Mouse (Mus musculus) CH12.LX (cell line): ENCODE measurements around the gene Ttc36. TPM values are rescaled to one million over a fixed set of nuclear protein-coding genes. Genes with fewer than 3 reads are reported as not detected.
A peak's percentile ranks its signal among the peaks of the same experiment; 100 is the strongest.

Experiments
- DNase-seq: peaks from one replicate; pipeline ENCODE4 v3.0.0-alpha.2; 2013; ENCODE audit errors: extremely low read depth
- H3K27ac ChIP-seq: 2 replicates; pipeline ENCODE4 v1.5.1; 2012; ENCODE audit warnings: low read depth, mild to moderate bottlenecking, control low read depth, moderate library complexity; ENCODE audit not compliant: insufficient read depth
- H3K27me3 ChIP-seq: replicated peaks from 2 replicates; pipeline ENCODE3; 2012; ENCODE audit warnings: inconsistent platforms
- H3K36me3 ChIP-seq, 2 experiments: replicated peaks in 1 of 2; 2 replicates each; pipeline versions ENCODE3 to v1.6.1; 2012; ENCODE audit warnings: inconsistent platforms in 1 of 2, low read length in 1 of 2, mild to moderate bottlenecking in 1 of 2, mixed read lengths in 1 of 2, moderate library complexity in 1 of 2; ENCODE audit not compliant: control insufficient read depth in 1 of 2, insufficient read depth in 1 of 2
- H3K4me1 ChIP-seq, 2 experiments: 2 replicates each; pipeline ENCODE4 v1.6.1; 2012; ENCODE audit warnings: inconsistent platforms in 1 of 2, moderate library complexity in 1 of 2; ENCODE audit not compliant: insufficient read depth in 2 of 2, control insufficient read depth in 1 of 2
- H3K4me2 ChIP-seq: 2 replicates; pipeline ENCODE4 v1.6.1; 2012; ENCODE audit warnings: low read depth, mild to moderate bottlenecking, control low read depth; ENCODE audit not compliant: poor library complexity, insufficient read depth, severe bottlenecking
- H3K4me3 ChIP-seq, 3 experiments: fragments of 150-350 bp in 1 of 3; sonication (generic) in 1 of 3; replicated peaks in 1 of 3; 2 replicates each; pipeline versions ENCODE3 to v1.5.1; 2011 to 2012; ENCODE audit warnings: low read depth in 2 of 3, low read length in 2 of 3, mild to moderate bottlenecking in 2 of 3, moderate library complexity in 2 of 3, control low read depth in 1 of 3, improper control_type of control experiment in 1 of 3, inconsistent platforms in 1 of 3, mixed read lengths in 1 of 3; ENCODE audit not compliant: poor library complexity in 1 of 3
- H3K79me2 ChIP-seq: replicated peaks from 2 replicates; pipeline ENCODE4 v1.6.1; 2012; ENCODE audit warnings: mild to moderate bottlenecking, moderate library complexity; ENCODE audit not compliant: control insufficient read depth, poor library complexity, insufficient read depth, severe bottlenecking; ENCODE audit errors: extremely low read depth
- H3K9ac ChIP-seq: 2 replicates; pipeline ENCODE4 v1.6.1; 2012; ENCODE audit warnings: low read depth, mild to moderate bottlenecking, control low read depth, moderate library complexity; ENCODE audit not compliant: insufficient read depth
- H3K9me3 ChIP-seq: replicated peaks from 2 replicates; pipeline ENCODE3; 2012; ENCODE audit warnings: low read length, inconsistent platforms, mixed read lengths
- GABPA ChIP-seq: IDR thresholded peaks from 2 replicates; pipeline ENCODE4 v1.6.1; 2012; ENCODE audit warnings: low read depth, low read length, improper control_type of control experiment, inconsistent platforms; ENCODE audit not compliant: insufficient replicate concordance
- USF1 ChIP-seq: IDR thresholded peaks from 2 replicates; pipeline ENCODE4 v1.6.1; 2014; ENCODE audit warnings: low read depth, mild to moderate bottlenecking, inconsistent platforms, low read length, improper control_type of control experiment
- ZNF384 ChIP-seq: IDR thresholded peaks from 2 replicates; pipeline ENCODE4 v1.6.1; 2012; ENCODE audit warnings: low read depth, low read length, improper control_type of control experiment, inconsistent platforms
- dilution Hi-C: fragments of 300-500 bp; cut with MboI; formaldehyde crosslinking; loops from 2 replicates; pipeline ENCODE4 v1.14.3; 2020; ENCODE audit warnings: low sequenced_read_pairs; ENCODE audit not compliant: extremely low pct_unique_long_range_greater_than_20kb, extremely low pct_ligation_motif_present
- in situ Hi-C: fragments of 300-500 bp; cut with MboI; formaldehyde crosslinking; loops from 3 replicates; pipeline ENCODE4 v1.14.3; 2019; ENCODE audit warnings: low sequenced_read_pairs, low pct_ligation_motif_present, low pct_unique_long_range_greater_than_20kb, mixed read lengths
- polyA plus RNA-seq: library from polyadenylated mRNA; unstranded; fragments of >175 nt; gene quantifications from 2 replicates; pipeline ENCODE4 v1.2.1, GENCODE M21; 2012; ENCODE audit warnings: low read depth; ENCODE audit not compliant: insufficient read length
- total RNA-seq, 2 experiments: library from RNA; depleted of rRNA; stranded (reverse); fragments of 300-350 nt in 1 of 2; fragments of >200 nt in 1 of 2; gene quantifications; 2 replicates each; pipeline ENCODE4 v1.2.3; 2012 to 2014

Ttc36 gene
- total and polyA plus RNA-seq, 3 experiments: 0.51 to 0.68 TPM; not detected in 1

GRCm38 (mm10) chr9:44760873-44761272, 42.0 kb downstream of the Ttc36 start:
- H3K79me2 ChIP-seq: peaks cover 81% of the 10 kb centered on the region
- H3K36me3 ChIP-seq: peaks cover 20 to 65% of the 10 kb centered on the region in 2 experiments
- peaks cover 2 to 50% of the 10 kb centered on the region in 2 experiments; a peak in 3 of 4 replicates for H3K4me1 ChIP-seq
- peak overlapping the region; percentile 15; the same call in 1 of the 2 replicates for H3K27ac ChIP-seq
- dilution Hi-C loops (no loop called here), in situ Hi-C loops (no loop called here)
- no peak for DNase-seq
- H3K9me3 ChIP-seq: no peaks in the 10 kb centered on the region
- H3K4me2 ChIP-seq: peak overlapping the region; percentile 16
- no peak overlapping the region for H3K4me3 ChIP-seq
- no peaks in the 10 kb centered on the region for H3K27me3 ChIP-seq
- no peak overlapping the region for H3K9ac ChIP-seq
- TF ChIP-seq ZNF384: no peak
- TF ChIP-seq GABPA: no peak
- TF ChIP-seq USF1: no peak
- TF ChIP-seq, all 38 proteins: peak for 0

Other genes with a start within 250 kb of the Ttc36 start
- 27.7 and 30.2 TPM in 2 replicates for gene Cxcr5, start 241.2 kb downstream of the Ttc36 start, total RNA-seq (2012; rRNA removed)
- gene Cxcr5, start 241.2 kb downstream of the Ttc36 start, total RNA-seq (2014; rRNA removed): 75.4 and 93.4 TPM in 2 replicates
- 61.2 and 70.5 TPM in 2 replicates for gene Cxcr5, start 241.2 kb downstream of the Ttc36 start, polyA plus RNA-seq
- gene Ddx6, start 198.2 kb downstream of the Ttc36 start, total RNA-seq (2012; rRNA removed): 41.5 and 42.3 TPM in 2 replicates
- 66.7 and 71.4 TPM in 2 replicates for gene Ddx6, start 198.2 kb downstream of the Ttc36 start, total RNA-seq (2014; rRNA removed)
- 77.1 and 81.2 TPM in 2 replicates for gene Ddx6, start 198.2 kb downstream of the Ttc36 start, polyA plus RNA-seq
- not detected in 2 replicates for gene Treh, start 129.8 kb downstream of the Ttc36 start, total RNA-seq (2012; rRNA removed)
- gene Treh, start 129.8 kb downstream of the Ttc36 start, total RNA-seq (2014; rRNA removed): not detected in 2 replicates
- gene Treh, start 129.8 kb downstream of the Ttc36 start, polyA plus RNA-seq: not detected in 2 replicates
- gene Phldb1, start 67.9 kb downstream of the Ttc36 start, total RNA-seq (2012; rRNA removed): 10.1 and 14.6 TPM in 2 replicates
- gene Phldb1, start 67.9 kb downstream of the Ttc36 start, total RNA-seq (2014; rRNA removed): 7.9 and 9.7 TPM in 2 replicates
- 15.1 and 18.3 TPM in 2 replicates for gene Phldb1, start 67.9 kb downstream of the Ttc36 start, polyA plus RNA-seq
- gene Arcn1, start 35.2 kb downstream of the Ttc36 start, total RNA-seq (2012; rRNA removed): 79.4 and 95.2 TPM in 2 replicates
- gene Arcn1, start 35.2 kb downstream of the Ttc36 start, total RNA-seq (2014; rRNA removed): 145 and 150 TPM in 2 replicates
- 127 and 146 TPM in 2 replicates for gene Arcn1, start 35.2 kb downstream of the Ttc36 start, polyA plus RNA-seq
- gene Ift46, start 35.2 kb downstream of the Ttc36 start, total RNA-seq (2012; rRNA removed): 49.8 and 51.4 TPM in 2 replicates
- 57.7 and 60.7 TPM in 2 replicates for gene Ift46, start 35.2 kb downstream of the Ttc36 start, total RNA-seq (2014; rRNA removed)
- gene Ift46, start 35.2 kb downstream of the Ttc36 start, polyA plus RNA-seq: 77.7 and 80.0 TPM in 2 replicates
- 0.25 TPM in 2 replicates for gene Tmem25, start 3.8 kb downstream of the Ttc36 start, total RNA-seq (2012; rRNA removed)
- 0.16 and 0.28 TPM in 2 replicates for gene Tmem25, start 3.8 kb downstream of the Ttc36 start, total RNA-seq (2014; rRNA removed)
- 0.44 and 1.5 TPM in 2 replicates for gene Tmem25, start 3.8 kb downstream of the Ttc36 start, polyA plus RNA-seq
- gene Kmt2a, start 78.2 kb upstream of the Ttc36 start, total RNA-seq (2012; rRNA removed): 7.2 and 7.3 TPM in 2 replicates
- 2.2 and 2.5 TPM in 2 replicates for gene Kmt2a, start 78.2 kb upstream of the Ttc36 start, total RNA-seq (2014; rRNA removed)
- gene Kmt2a, start 78.2 kb upstream of the Ttc36 start, polyA plus RNA-seq: 13.4 and 21.3 TPM in 2 replicates
- gene Atp5l, start 117.7 kb upstream of the Ttc36 start, total RNA-seq (2012; rRNA removed): 490 and 550 TPM in 2 replicates
- 689 and 720 TPM in 2 replicates for gene Atp5l, start 117.7 kb upstream of the Ttc36 start, total RNA-seq (2014; rRNA removed)
- 277 and 311 TPM in 2 replicates for gene Atp5l, start 117.7 kb upstream of the Ttc36 start, polyA plus RNA-seq
- gene Ube4a, start 162.5 kb upstream of the Ttc36 start, total RNA-seq (2012; rRNA removed): 18.2 and 20.7 TPM in 2 replicates
- 13.3 and 14.6 TPM in 2 replicates for gene Ube4a, start 162.5 kb upstream of the Ttc36 start, total RNA-seq (2014; rRNA removed)
- gene Ube4a, start 162.5 kb upstream of the Ttc36 start, polyA plus RNA-seq: 25.4 and 28.3 TPM in 2 replicates
- 11.2 and 12.7 TPM in 2 replicates for gene Cd3g, start 177.4 kb upstream of the Ttc36 start, total RNA-seq (2012; rRNA removed)
- gene Cd3g, start 177.4 kb upstream of the Ttc36 start, total RNA-seq (2014; rRNA removed): 1.3 and 1.7 TPM in 2 replicates
- 2.2 and 2.9 TPM in 2 replicates for gene Cd3g, start 177.4 kb upstream of the Ttc36 start, polyA plus RNA-seq
- gene Cd3d, start 178.7 kb upstream of the Ttc36 start, total RNA-seq (2012; rRNA removed): 5.2 and 5.5 TPM in 2 replicates
- 0.27 TPM in 1 of 2 replicates, not detected in the other for gene Cd3d, start 178.7 kb upstream of the Ttc36 start, total RNA-seq (2014; rRNA removed)
- 2.6 and 2.7 TPM in 2 replicates for gene Cd3d, start 178.7 kb upstream of the Ttc36 start, polyA plus RNA-seq
- gene Cd3e, start 206.6 kb upstream of the Ttc36 start, total RNA-seq (2012; rRNA removed): not detected in 2 replicates
- gene Cd3e, start 206.6 kb upstream of the Ttc36 start, total RNA-seq (2014; rRNA removed): not detected in 2 replicates
- not detected in 2 replicates for gene Cd3e, start 206.6 kb upstream of the Ttc36 start, polyA plus RNA-seq
- gene Mpzl2, start 236.7 kb upstream of the Ttc36 start, total RNA-seq (2012; rRNA removed): 0.30 and 0.38 TPM in 2 replicates
- gene Mpzl2, start 236.7 kb upstream of the Ttc36 start, total RNA-seq (2014; rRNA removed): 0.18 and 0.36 TPM in 2 replicates
- 0.27 and 0.57 TPM in 2 replicates for gene Mpzl2, start 236.7 kb upstream of the Ttc36 start, polyA plus RNA-seq